Comparison of ENCODE assay signal across 14 mouse cellular contexts in the genomic region with DNA sequence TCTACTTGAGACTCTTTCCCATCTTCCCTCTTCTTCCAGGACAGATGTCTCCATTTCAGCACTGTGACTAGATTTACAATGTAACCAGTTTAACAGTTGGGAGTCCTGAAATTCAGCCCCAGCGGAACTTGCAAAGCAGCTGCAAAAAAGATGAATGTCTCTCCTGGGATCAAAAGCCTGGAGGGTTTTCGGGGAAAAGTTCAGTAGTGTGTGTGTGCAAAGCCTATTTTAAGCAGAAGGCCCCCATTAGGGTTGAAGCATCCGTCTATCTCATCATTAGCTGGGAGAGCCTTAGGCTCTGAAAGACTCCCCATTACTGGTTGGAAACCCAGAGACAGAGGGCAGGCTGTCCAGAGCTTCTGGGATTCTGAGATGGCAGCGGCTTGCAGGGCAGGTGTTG. TPM values are rescaled to one million over a fixed set of nuclear protein-coding genes. Genes with fewer than 3 reads are reported as not detected.
DNase-seq lines count a peak whose midpoint lies in the region; ATAC-seq lines count a peak whose summit lies in the region.
"Had no signal": no experiment of that assay in that cellular context is flagged by ENCODE, and none has a peak within 500 bp of the region (broad histone marks: within the 10 kb centered on the region; RNA-seq: fewer than 3 reads in every experiment).

No protein-coding gene starts in this region.

- DNase-seq in embryo, embryonic 10 days (ENCODE audit: low spot score) = peak; percentile 13
- no peak for DNase-seq in embryo, embryonic 9.5 days (ENCODE audit: extremely low spot score)
- DNase-seq in kidney, adult 8-10 months = no peak
- DNase-seq in embryo, embryonic 11.5 days (ENCODE audit: low read depth, low spot score) = peak; percentile 43
- no peak for DNase-seq in urinary bladder, postnatal 4 days (ENCODE audit: low spot score in 2 of 2)
- DNase-seq in right cerebral cortex, adult 18-20 months = no peak
- DNase-seq: cerebellum, adult 8-10 months; gastrocnemius, postnatal 25 days; heart, postnatal 36 days had no signal

- H3K4me3 ChIP-seq in kidney, embryonic 16.5 days (ENCODE audit: low read length) = no peak overlapping the region
- H3K4me3 ChIP-seq in neural tube, embryonic 13.5 days = no peak overlapping the region
- H3K4me3 ChIP-seq: embryonic facial prominence, embryonic 13.5 days; liver, embryonic 15.5 days had no signal

- peak; percentile 53; the same call in 1 of the 2 replicates for ATAC-seq in kidney, embryonic 16.5 days (ENCODE audit: low FRiP score, low TSS enrichment)
- ATAC-seq in neural tube, embryonic 13.5 days (ENCODE audit: low read depth) = peak; percentile 48; the same call in 1 of the 2 replicates

- no peak overlapping the region for H3K9ac ChIP-seq in kidney, embryonic 16.5 days (replicated peaks; ENCODE audit: low read length)
- H3K9ac ChIP-seq in neural tube, embryonic 13.5 days = no peak overlapping the region
- H3K9ac ChIP-seq: embryonic facial prominence, embryonic 13.5 days; liver, embryonic 15.5 days had no signal

- H3K36me3 ChIP-seq in kidney, embryonic 16.5 days (ENCODE audit: insufficient read depth, low read length) = no peaks in the 10 kb centered on the region
- no peaks in the 10 kb centered on the region for H3K36me3 ChIP-seq in neural tube, embryonic 13.5 days
- H3K36me3 ChIP-seq: embryonic facial prominence, embryonic 13.5 days; liver, embryonic 15.5 days had no signal

- WGBS in kidney, embryonic 16.5 days = 31% methylated on average over 4 of the region's 4 CpGs
- 16% methylated on average over 4 of the region's 4 CpGs for WGBS in neural tube, embryonic 13.5 days

- H3K4me1 ChIP-seq in kidney, embryonic 16.5 days (ENCODE audit: insufficient read depth, low read length) = peaks cover 28% of the 10 kb centered on the region
- H3K4me1 ChIP-seq in neural tube, embryonic 13.5 days (replicated peaks) = peaks cover 25% of the 10 kb centered on the region
- H3K4me1 ChIP-seq: liver, embryonic 15.5 days had no signal

- H3K27me3 ChIP-seq in kidney, embryonic 16.5 days (ENCODE audit: insufficient read depth, low read length) = no peaks in the 10 kb centered on the region
- H3K27me3 ChIP-seq in neural tube, embryonic 13.5 days = peaks cover 7% of the 10 kb centered on the region
- H3K27me3 ChIP-seq: embryonic facial prominence, embryonic 13.5 days; liver, embryonic 15.5 days had no signal

- peak overlapping the region; percentile 89 for H3K27ac ChIP-seq in kidney, embryonic 16.5 days (ENCODE audit: low read length)
- no peak overlapping the region for H3K27ac ChIP-seq in neural tube, embryonic 13.5 days (replicated peaks)
- H3K27ac ChIP-seq: embryonic facial prominence, embryonic 13.5 days; liver, embryonic 15.5 days had no signal

- H3K9me3 ChIP-seq in kidney, embryonic 16.5 days (ENCODE audit: low read length) = no peaks in the 10 kb centered on the region
- H3K9me3 ChIP-seq in neural tube, embryonic 13.5 days = no peaks in the 10 kb centered on the region
- H3K9me3 ChIP-seq: embryonic facial prominence, embryonic 13.5 days; liver, embryonic 15.5 days had no signal

- no peak overlapping the region for H3K4me2 ChIP-seq in kidney, embryonic 16.5 days (replicated peaks; ENCODE audit: low read depth, low read length)
- no peak overlapping the region for H3K4me2 ChIP-seq in neural tube, embryonic 13.5 days
- H3K4me2 ChIP-seq: embryonic facial prominence, embryonic 13.5 days; liver, embryonic 15.5 days had no signal

RNA-seq across cellular contexts. Expression of gene Gm11060, which starts 2.7 kb away (rescaled TPM):
- not detected in 2 replicates for polyA plus RNA-seq in kidney, embryonic 16.5 days (2015; fragmentation: Nextera tagmentation; extraction: Ambion mirVana)
- not detected in 2 replicates for polyA plus RNA-seq in neural tube, embryonic 13.5 days (2015; fragmentation: Nextera tagmentation; extraction: Ambion mirVana)
- polyA plus RNA-seq: embryonic facial prominence, embryonic 13.5 days; forebrain, embryonic 14.5 days; liver, embryonic 15.5 days had no signal

RNA-seq across cellular contexts. Expression of gene Wt1, which starts 37.2 kb away (rescaled TPM):
- 124 and 142 TPM in 2 replicates for polyA plus RNA-seq in kidney, embryonic 16.5 days (2015; fragmentation: Nextera tagmentation; extraction: Ambion mirVana)
- polyA plus RNA-seq in neural tube, embryonic 13.5 days (2015; fragmentation: Nextera tagmentation; extraction: Ambion mirVana) = 2.5 and 4.0 TPM in 2 replicates
- polyA plus RNA-seq: forebrain, embryonic 14.5 days had no signal

Comparison
In these comparisons a context has a peak if more than half of its experiments do, and no peak if none do; other contexts are left out.
1. DNase-seq: peak in embryo, embryonic 10 days (single experiment) and embryo, embryonic 11.5 days (single experiment); none in embryo, embryonic 9.5 days (single experiment), kidney, adult 8-10 months (0 of 2), urinary bladder, postnatal 4 days (0 of 2) and right cerebral cortex, adult 18-20 months (single experiment).
2. RNA of gene Wt1, which starts 37.2 kb away (polyA plus RNA-seq): 124 to 142 TPM in kidney, embryonic 16.5 days; 2.5 to 4.0 TPM in neural tube, embryonic 13.5 days; every median in the first group is over 10 times any median in the second.